Mouse (Mus musculus): ENCODE measurements around the gene Edar. TPM values are rescaled to one million over a fixed set of nuclear protein-coding genes. Genes with fewer than 3 reads are reported as not detected.

Edar gene
- polyA plus RNA-seq, 1 experiment from 2014 or later: 0.41 TPM

DNA sequence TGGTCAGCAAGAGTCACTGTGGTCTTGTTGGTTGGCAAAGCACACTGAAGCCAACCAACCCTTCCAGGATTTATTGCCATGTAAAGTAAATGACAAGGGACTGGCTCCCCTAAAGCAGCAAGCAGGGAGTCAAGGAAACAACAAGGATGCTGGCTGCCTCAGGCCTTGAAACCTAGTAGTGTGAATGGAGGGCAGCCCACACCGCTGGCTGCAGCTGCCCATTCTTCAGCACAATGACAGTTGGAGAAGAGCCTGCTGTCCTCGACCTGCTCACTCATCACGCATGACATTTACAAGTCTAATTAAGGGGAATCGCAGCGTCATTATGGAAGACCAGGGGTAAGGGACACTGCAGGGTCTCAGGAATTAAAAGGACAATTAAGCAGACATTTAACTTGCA is 74.5 kb downstream of the Edar start:
- Histone ChIP-seq H3K27me3 (ENCODE audit: control insufficient read depth, insufficient read depth, low read length) (no peaks in the 10 kb centered on the region), H3K4me3 (replicated peaks; ENCODE audit: low read depth, low read length) (no peak overlapping the region), H3K9ac (replicated peaks; ENCODE audit: low read length) (no peak overlapping the region), H3K27ac (replicated peaks; ENCODE audit: low read depth, low read length) (peak overlapping the region; percentile 32; the same call in 1 of the 2 replicates), H3K36me3 (ENCODE audit: control insufficient read depth, insufficient read depth, low read length) (no peaks in the 10 kb centered on the region), H3K9me3 (ENCODE audit: control insufficient read depth, low read length) (no peaks in the 10 kb centered on the region), H3K4me1 (ENCODE audit: control insufficient read depth, insufficient read depth, low read length) (peaks cover 9% of the 10 kb centered on the region), H3K4me2 (ENCODE audit: low read length) (no peak overlapping the region)
- peak; percentile 34; the same call in 1 of the 2 replicates for ATAC-seq (ENCODE audit: low FRiP score, low TSS enrichment)
- WGBS: 4% methylated on average over 5 of the region's 5 CpGs
- DNase-seq: peak; percentile 49

DNA sequence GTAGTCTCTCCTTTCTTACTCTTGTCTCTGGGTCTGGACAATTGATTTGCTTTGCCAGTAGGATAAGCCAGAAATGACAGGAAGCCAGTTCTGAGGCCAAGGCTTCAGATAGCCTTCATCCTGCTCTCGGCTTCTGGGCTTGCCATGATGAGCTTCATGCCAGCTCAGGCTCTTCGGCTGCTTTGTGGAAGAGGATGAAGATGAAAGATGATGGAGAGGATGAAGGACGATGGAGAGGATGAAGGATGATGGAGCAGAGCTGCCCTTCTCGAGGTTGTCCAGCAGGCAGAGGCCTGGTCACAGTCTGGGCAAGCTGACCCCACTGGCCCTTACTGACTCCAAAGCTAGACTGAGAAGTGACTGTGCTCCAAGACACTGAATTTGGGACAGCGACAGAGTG is 75.3 kb downstream of the Edar start:
- no peaks in the 10 kb centered on the region for H3K9me3 ChIP-seq (ENCODE audit: control insufficient read depth, low read length)
- H3K4me1 ChIP-seq (ENCODE audit: control insufficient read depth, insufficient read depth, low read length): peaks cover 9% of the 10 kb centered on the region
- ATAC-seq (ENCODE audit: low FRiP score, low TSS enrichment) (no peak), DNase-seq (no peak)
- no peak overlapping the region for H3K9ac ChIP-seq (replicated peaks; ENCODE audit: low read length)
- no peak overlapping the region for H3K4me3 ChIP-seq (replicated peaks; ENCODE audit: low read depth, low read length)
- no peaks in the 10 kb centered on the region for H3K27me3 ChIP-seq (ENCODE audit: control insufficient read depth, insufficient read depth, low read length)
- 93% methylated on average over 5 of the region's 5 CpGs for WGBS
- H3K27ac ChIP-seq (replicated peaks; ENCODE audit: low read depth, low read length): no peak overlapping the region
- H3K36me3 ChIP-seq (ENCODE audit: control insufficient read depth, insufficient read depth, low read length): no peaks in the 10 kb centered on the region
- H3K4me2 ChIP-seq (ENCODE audit: low read length): no peak overlapping the region

DNA sequence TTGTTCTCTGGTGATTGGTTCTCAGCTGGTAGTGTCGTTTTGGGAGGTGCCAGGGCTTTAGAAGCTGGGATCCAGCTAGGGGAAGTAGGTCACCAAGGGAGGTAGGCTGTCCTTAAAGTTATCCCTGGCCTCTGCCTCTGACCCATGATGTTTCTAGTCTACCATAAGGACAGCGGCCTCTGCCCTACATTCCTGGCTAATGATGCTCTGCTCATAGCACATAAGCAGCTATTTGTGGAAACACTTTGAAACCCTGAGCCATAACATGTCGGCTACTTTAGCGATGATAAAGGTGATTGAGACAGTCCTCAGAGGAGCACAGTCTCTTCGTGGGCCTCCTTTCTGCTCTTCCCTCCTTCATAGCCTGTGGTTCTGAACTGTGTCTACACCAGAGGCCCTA is 79.6 kb downstream of the Edar start:
- Histone ChIP-seq H3K9ac (replicated peaks; ENCODE audit: low read length) (no peak overlapping the region), H3K4me3 (replicated peaks; ENCODE audit: low read depth, low read length) (no peak overlapping the region), H3K4me2 (ENCODE audit: low read length) (no peak overlapping the region), H3K9me3 (ENCODE audit: control insufficient read depth, low read length) (no peaks in the 10 kb centered on the region), H3K36me3 (ENCODE audit: control insufficient read depth, insufficient read depth, low read length) (no peaks in the 10 kb centered on the region), H3K4me1 (ENCODE audit: control insufficient read depth, insufficient read depth, low read length) (no peaks in the 10 kb centered on the region), H3K27ac (replicated peaks; ENCODE audit: low read depth, low read length) (no peak overlapping the region), H3K27me3 (ENCODE audit: control insufficient read depth, insufficient read depth, low read length) (no peaks in the 10 kb centered on the region)
- ATAC-seq (ENCODE audit: low FRiP score, low TSS enrichment) (no peak), DNase-seq (no peak)
- 71% methylated on average over 5 of the region's 5 CpGs for WGBS

DNA sequence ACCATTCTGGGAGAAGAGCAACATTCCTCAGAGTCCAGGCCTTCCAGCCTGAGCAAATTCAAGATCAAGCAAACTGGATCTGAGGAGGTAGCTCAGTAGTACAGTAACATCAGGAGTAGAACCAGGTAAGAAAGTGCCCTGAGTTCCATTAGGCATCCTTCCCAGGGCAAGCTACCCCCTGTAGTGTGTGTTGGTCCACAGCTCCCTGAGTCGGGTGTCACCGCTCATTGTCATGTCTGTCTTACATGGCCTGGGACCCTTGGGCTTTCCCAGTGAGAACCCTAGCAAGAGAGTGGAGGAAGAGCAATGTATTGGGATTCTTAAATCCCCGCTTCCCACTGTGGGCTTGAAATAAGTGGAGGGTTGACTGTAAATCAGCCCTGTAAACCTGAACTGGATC is 80.3 kb downstream of the Edar start:
- WGBS: 91% methylated on average over 3 of the region's 3 CpGs
- no peak for ATAC-seq (ENCODE audit: low FRiP score, low TSS enrichment)
- Histone ChIP-seq H3K4me1 (ENCODE audit: control insufficient read depth, insufficient read depth, low read length) (no peaks in the 10 kb centered on the region), H3K4me2 (ENCODE audit: low read length) (no peak overlapping the region), H3K27ac (replicated peaks; ENCODE audit: low read depth, low read length) (no peak overlapping the region), H3K27me3 (ENCODE audit: control insufficient read depth, insufficient read depth, low read length) (no peaks in the 10 kb centered on the region), H3K9me3 (ENCODE audit: control insufficient read depth, low read length) (no peaks in the 10 kb centered on the region), H3K4me3 (replicated peaks; ENCODE audit: low read depth, low read length) (no peak overlapping the region), H3K36me3 (ENCODE audit: control insufficient read depth, insufficient read depth, low read length) (no peaks in the 10 kb centered on the region), H3K9ac (replicated peaks; ENCODE audit: low read length) (no peak overlapping the region)
- no peak for DNase-seq

DNA sequence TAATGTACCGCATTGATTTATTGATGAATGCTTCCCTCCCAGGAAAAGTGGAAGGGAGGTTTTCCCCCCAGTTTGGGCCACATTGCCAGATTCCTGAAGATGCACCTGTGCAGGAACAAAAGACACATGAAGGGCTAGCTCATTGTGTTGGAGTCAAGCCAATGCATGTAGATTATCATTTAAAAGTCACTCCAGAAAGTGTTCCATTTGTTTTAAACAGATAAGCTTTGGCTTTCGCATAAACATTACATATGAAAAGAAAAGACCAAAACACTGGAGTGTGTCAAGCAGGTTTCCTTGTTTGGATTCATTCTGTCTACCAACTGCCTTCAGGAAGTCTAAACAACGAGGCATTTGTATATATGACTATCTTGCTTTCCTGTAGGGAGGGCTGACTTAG is 81.0 kb downstream of the Edar start:
- Histone ChIP-seq H3K9me3 (ENCODE audit: control insufficient read depth, low read length) (no peaks in the 10 kb centered on the region), H3K4me1 (ENCODE audit: control insufficient read depth, insufficient read depth, low read length) (no peaks in the 10 kb centered on the region), H3K4me3 (replicated peaks; ENCODE audit: low read depth, low read length) (no peak overlapping the region), H3K36me3 (ENCODE audit: control insufficient read depth, insufficient read depth, low read length) (no peaks in the 10 kb centered on the region), H3K27ac (replicated peaks; ENCODE audit: low read depth, low read length) (no peak overlapping the region), H3K9ac (replicated peaks; ENCODE audit: low read length) (no peak overlapping the region), H3K4me2 (ENCODE audit: low read length) (no peak overlapping the region), H3K27me3 (ENCODE audit: control insufficient read depth, insufficient read depth, low read length) (no peaks in the 10 kb centered on the region)
- DNase-seq: no peak
- 90% methylated on average over 3 of the region's 3 CpGs for WGBS
- ATAC-seq (ENCODE audit: low FRiP score, low TSS enrichment): no peak

DNA sequence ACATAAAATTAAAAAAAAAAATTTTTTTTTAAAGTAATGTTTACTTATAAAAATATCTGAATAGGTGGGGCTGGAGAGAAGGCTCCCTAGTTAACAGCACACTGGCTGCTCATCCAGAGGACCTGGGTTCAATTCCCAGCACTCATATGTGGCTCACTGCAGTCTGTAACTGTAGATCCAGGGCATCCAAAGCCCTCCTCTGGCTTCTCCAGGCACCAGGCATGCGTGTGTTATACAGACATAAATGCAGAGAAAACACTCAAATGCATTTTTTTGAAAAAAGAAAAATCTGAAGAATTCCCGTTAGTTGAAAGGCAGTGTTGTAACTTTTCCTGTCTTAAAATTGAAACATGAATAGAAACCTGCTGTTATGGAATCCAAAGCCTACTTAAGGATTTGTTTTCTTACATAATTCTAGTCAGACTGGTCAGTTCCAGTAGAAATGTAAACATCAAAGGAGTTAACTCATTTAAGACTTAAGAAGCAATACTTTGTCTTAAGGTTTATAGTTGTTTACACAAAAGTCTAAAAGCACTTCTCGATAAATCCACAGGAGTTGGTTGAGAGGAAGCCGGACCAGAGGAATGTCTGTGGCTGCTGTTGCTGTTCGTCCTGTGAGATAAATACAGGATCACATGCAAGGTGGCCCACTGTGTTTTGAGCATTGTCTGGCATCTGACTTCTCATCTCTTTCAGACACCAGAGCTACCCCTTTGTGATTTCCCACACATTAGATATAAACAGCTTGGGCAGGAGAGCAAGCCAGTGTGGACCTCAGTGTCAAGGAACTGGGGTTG is 89.8 kb downstream of the Edar start:
- ATAC-seq (ENCODE audit: low FRiP score, low TSS enrichment) (no peak), DNase-seq (no peak)
- Histone ChIP-seq H3K4me3 (replicated peaks; ENCODE audit: low read depth, low read length) (no peak overlapping the region), H3K4me2 (ENCODE audit: low read length) (no peak overlapping the region), H3K4me1 (ENCODE audit: control insufficient read depth, insufficient read depth, low read length) (no peaks in the 10 kb centered on the region), H3K9ac (replicated peaks; ENCODE audit: low read length) (no peak overlapping the region), H3K36me3 (ENCODE audit: control insufficient read depth, insufficient read depth, low read length) (no peaks in the 10 kb centered on the region), H3K9me3 (ENCODE audit: control insufficient read depth, low read length) (no peaks in the 10 kb centered on the region), H3K27me3 (ENCODE audit: control insufficient read depth, insufficient read depth, low read length) (no peaks in the 10 kb centered on the region), H3K27ac (replicated peaks; ENCODE audit: low read depth, low read length) (no peak overlapping the region)
- WGBS: 89% methylated on average over 5 of the region's 5 CpGs

DNA sequence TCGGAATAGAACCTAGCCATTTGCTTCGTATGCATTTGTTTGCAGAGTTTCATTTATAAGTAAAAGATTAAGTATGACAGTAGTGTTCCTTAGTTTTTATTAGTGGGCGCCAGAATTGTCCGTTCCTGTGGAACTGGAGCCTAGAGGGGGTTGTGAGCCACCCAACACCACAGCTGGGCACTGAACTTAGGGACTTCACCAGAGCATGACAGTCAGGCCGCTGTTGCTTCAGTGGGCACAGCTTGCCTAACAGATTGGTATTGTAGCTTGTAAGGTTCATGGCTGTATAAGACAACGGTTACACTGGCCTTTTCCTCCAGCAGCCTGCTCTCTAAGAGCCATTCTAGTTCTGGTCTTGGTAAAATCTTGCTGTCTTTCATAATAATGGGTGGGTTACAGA is 114.9 kb downstream of the Edar start:
- H3K27me3 ChIP-seq (ENCODE audit: control insufficient read depth, insufficient read depth, low read length): no peaks in the 10 kb centered on the region
- no peaks in the 10 kb centered on the region for H3K9me3 ChIP-seq (ENCODE audit: control insufficient read depth, low read length)
- DNase-seq (no peak), ATAC-seq (ENCODE audit: low FRiP score, low TSS enrichment) (no peak)
- no peaks in the 10 kb centered on the region for H3K4me1 ChIP-seq (ENCODE audit: control insufficient read depth, insufficient read depth, low read length)
- no peak overlapping the region for H3K4me3 ChIP-seq (replicated peaks; ENCODE audit: low read depth, low read length)
- H3K27ac ChIP-seq (replicated peaks; ENCODE audit: low read depth, low read length): no peak overlapping the region
- H3K4me2 ChIP-seq (ENCODE audit: low read length): no peak overlapping the region
- no peaks in the 10 kb centered on the region for H3K36me3 ChIP-seq (ENCODE audit: control insufficient read depth, insufficient read depth, low read length)
- 84% methylated on average over 6 of the region's 6 CpGs for WGBS
- H3K9ac ChIP-seq (replicated peaks; ENCODE audit: low read length): no peak overlapping the region

DNA sequence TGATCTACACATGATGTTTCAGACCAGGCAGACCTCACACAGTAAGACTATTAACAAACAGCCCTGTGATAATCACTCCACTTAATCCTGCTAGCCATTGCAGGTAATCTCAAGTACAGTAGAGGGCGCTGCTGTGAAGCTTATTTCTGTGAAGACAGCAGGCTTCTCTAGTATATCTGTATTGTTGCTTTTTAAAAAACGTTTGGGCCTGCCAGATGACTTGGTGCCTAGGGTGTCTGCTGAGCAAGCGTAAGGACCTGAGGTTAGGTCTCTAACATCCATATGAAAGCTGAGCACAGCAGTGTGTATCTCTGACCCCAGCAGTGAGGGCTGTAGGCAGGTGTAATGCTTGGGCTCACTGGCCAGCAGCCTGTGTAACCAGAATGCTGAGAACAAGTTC is 115.6 kb downstream of the Edar start:
- Histone ChIP-seq H3K4me1 (ENCODE audit: control insufficient read depth, insufficient read depth, low read length) (no peaks in the 10 kb centered on the region), H3K4me2 (ENCODE audit: low read length) (no peak overlapping the region), H3K27me3 (ENCODE audit: control insufficient read depth, insufficient read depth, low read length) (no peaks in the 10 kb centered on the region), H3K4me3 (replicated peaks; ENCODE audit: low read depth, low read length) (no peak overlapping the region), H3K27ac (replicated peaks; ENCODE audit: low read depth, low read length) (no peak overlapping the region), H3K9me3 (ENCODE audit: control insufficient read depth, low read length) (no peaks in the 10 kb centered on the region), H3K36me3 (ENCODE audit: control insufficient read depth, insufficient read depth, low read length) (no peaks in the 10 kb centered on the region), H3K9ac (replicated peaks; ENCODE audit: low read length) (no peak overlapping the region)
- DNase-seq (peak; percentile 86), ATAC-seq (ENCODE audit: low FRiP score, low TSS enrichment) (no peak; the same call in 1 of the 2 replicates)
- WGBS: 22% methylated on average over 3 of the region's 3 CpGs

DNA sequence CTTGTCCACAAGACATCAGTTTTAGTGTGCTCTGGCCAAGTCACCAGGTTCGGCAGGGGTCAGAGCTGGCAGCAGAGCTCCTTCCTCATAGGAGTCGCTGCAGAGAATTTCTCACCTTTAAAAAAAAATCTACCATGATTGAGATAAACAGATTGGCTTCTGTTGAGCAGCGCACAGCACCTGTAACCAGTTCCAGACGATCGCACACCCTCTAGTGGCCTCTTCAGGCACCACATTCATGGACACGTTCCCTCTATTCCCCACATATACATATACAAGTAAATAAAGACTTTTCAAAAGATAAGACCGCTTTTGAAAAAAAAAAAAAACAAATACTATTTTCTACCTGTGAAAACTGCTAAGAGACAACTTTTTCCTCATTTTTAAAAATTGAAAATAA is 116.4 kb downstream of the Edar start:
- Histone ChIP-seq H3K4me1 (ENCODE audit: control insufficient read depth, insufficient read depth, low read length) (no peaks in the 10 kb centered on the region), H3K4me3 (replicated peaks; ENCODE audit: low read depth, low read length) (no peak overlapping the region), H3K36me3 (ENCODE audit: control insufficient read depth, insufficient read depth, low read length) (no peaks in the 10 kb centered on the region), H3K9ac (replicated peaks; ENCODE audit: low read length) (no peak overlapping the region), H3K4me2 (ENCODE audit: low read length) (no peak overlapping the region), H3K9me3 (ENCODE audit: control insufficient read depth, low read length) (no peaks in the 10 kb centered on the region), H3K27ac (replicated peaks; ENCODE audit: low read depth, low read length) (no peak overlapping the region), H3K27me3 (ENCODE audit: control insufficient read depth, insufficient read depth, low read length) (no peaks in the 10 kb centered on the region)
- ATAC-seq (ENCODE audit: low FRiP score, low TSS enrichment) (no peak), DNase-seq (peak; percentile 65)
- WGBS: 37% methylated on average over 7 of the region's 7 CpGs

Measured in midbrain, embryonic 14.5 days (tissue).